Mouse (Mus musculus): Measurements from ENCODE around the gene Cxcl13. TPM values are rescaled to one million over a fixed set of nuclear protein-coding genes. Genes with fewer than 3 reads are reported as not detected.

Cxcl13 gene
- polyA plus RNA-seq (2021; fragmentation: Nextera tagmentation), result 0.29 TPM in 1 of 2 replicates, not detected in the other
- long read RNA-seq, experiment 1, partial matches to known transcripts, result 0 of 1 reads
- long read RNA-seq, experiment 1, other reads (novel, unspliced or antisense), result 0 of 1 reads
- long read RNA-seq, experiment 2, result 0 reads

DNA sequence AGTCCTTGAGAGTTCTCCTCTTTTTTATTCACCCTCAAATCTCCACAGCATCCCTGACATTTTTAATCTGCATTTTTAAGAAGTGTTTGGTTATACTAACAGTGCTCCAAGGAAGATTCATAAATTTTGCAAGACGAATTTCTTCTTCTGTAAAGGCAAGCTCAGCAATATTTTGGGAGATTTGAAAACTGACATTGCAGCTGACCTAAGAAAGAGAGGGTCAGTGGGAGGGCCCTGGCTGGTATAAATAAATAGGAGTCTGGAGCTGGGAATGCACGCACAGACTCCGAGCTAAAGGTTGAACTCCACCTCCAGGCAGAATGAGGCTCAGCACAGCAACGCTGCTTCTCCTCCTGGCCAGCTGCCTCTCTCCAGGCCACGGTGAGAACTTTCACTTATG lies at the start of gene Cxcl13:
Cxcl13 (plus strand) TSS at position 301 of the 400 bp plus-strand sequence.

Other genes starting within 250 kb of the Cxcl13 start
- not detected in 2 replicates for gene Gm7978, start 220.8 kb upstream of the Cxcl13 start, polyA plus RNA-seq (2021; fragmentation: Nextera tagmentation)
- not detected in 2 replicates for gene Gm7982, start 214.9 kb upstream of the Cxcl13 start, polyA plus RNA-seq (2021; fragmentation: Nextera tagmentation)
- not detected in 2 replicates for gene E330014E10Rik, start 181.0 kb upstream of the Cxcl13 start, polyA plus RNA-seq (2021; fragmentation: Nextera tagmentation)
- 10.8 and 11.8 TPM in 2 replicates for gene Cnot6l, start 207.2 kb downstream of the Cxcl13 start, polyA plus RNA-seq (2021; fragmentation: Nextera tagmentation)